Mouse (Mus musculus): ENCODE data around the gene Tbc1d1. TPM values are rescaled to one million over a fixed set of nuclear protein-coding genes. Genes with fewer than 3 reads are reported as not detected.

Tbc1d1 gene
- total and polyA plus RNA-seq, 3 experiments = 26.0 to 38.6 (median 31.9) TPM

DNA sequence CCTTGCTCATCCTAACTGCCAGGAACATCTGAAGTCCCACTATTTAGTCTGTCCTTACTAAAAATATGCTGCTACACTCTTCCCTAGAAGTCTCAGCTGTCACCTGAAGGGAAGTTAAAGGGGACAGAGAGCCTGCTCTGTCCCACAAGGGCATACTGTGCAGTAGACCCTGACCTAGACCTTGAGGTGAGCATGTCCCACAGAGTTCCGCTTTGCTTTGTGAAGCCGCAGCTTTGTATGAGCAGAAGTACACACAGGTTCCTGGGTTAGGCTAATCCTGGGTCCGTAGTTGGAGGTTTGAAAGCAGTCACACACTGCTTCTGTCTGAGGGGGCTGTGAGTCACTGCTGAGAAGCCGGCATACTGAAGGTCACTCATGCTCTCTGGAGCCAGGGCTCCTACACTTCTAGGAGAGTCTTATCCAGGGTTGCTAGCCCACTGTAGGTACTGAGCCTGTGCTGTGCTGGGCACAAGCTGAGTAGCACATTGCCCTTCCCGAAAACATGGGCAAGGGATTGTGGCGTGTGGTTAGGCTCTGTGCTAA is 190.3 kb downstream of the Tbc1d1 start:
- in situ Hi-C loops (cut with MboI; ENCODE audit: low pct_ligation_motif_present, low pct_unique_long_range_greater_than_20kb, low sequenced_read_pairs) (no loop called here), dilution Hi-C loops (cut with MboI; ENCODE audit: extremely low pct_ligation_motif_present, extremely low pct_unique_long_range_greater_than_20kb, low sequenced_read_pairs) (no loop called here)
- Histone ChIP-seq H3K9me3 (replicated peaks; ENCODE audit: low read length) (no peaks in the 10 kb centered on the region), H3K27ac (ENCODE audit: insufficient read depth, low read depth) (no peak overlapping the region), H3K27me3 (replicated peaks) (no peaks in the 10 kb centered on the region), H3K79me2 (replicated peaks; ENCODE audit: control insufficient read depth, extremely low read depth, insufficient read depth, poor library complexity, severe bottlenecking) (no peaks in the 10 kb centered on the region), H3K36me3 (replicated peaks in 1 of 2; ENCODE audit: control insufficient read depth in 1 of 2, insufficient read depth in 1 of 2, low read length in 1 of 2) (peaks cover 35 to 94% of the 10 kb centered on the region in 2 experiments), H3K4me2 (ENCODE audit: insufficient read depth, low read depth, poor library complexity, severe bottlenecking) (no peak overlapping the region), H3K9ac (ENCODE audit: insufficient read depth, low read depth) (no peak overlapping the region), H3K4me3 (replicated peaks in 1 of 3; ENCODE audit: low read depth in 2 of 3, low read length in 2 of 3, poor library complexity in 1 of 3) (no peak overlapping the region), H3K4me1 (ENCODE audit: control insufficient read depth in 1 of 2, insufficient read depth in 2 of 2) (peaks cover 0 to 24% of the 10 kb centered on the region in 2 experiments; a peak in 2 of 4 replicates)
- no peak for TF ChIP-seq MEF2A (IDR thresholded peaks at IDR 0.05; ENCODE audit: borderline replicate concordance, low read depth, low read length)
- TF ChIP-seq RAD21 (IDR thresholded peaks at IDR 0.05; ENCODE audit: low read depth, low read length) = no peak
- TF ChIP-seq HCFC1 (IDR thresholded peaks at IDR 0.05; ENCODE audit: low read depth, low read length) = no peak
- TF ChIP-seq IRF4 (IDR thresholded peaks at IDR 0.05; ENCODE audit: low read depth, low read length) = no peak
- no peak for TF ChIP-seq CTCF (conservative IDR thresholded peaks at IDR 0.05 in 1 of 2, IDR thresholded peaks at IDR 0.05 in 1 of 2; ENCODE audit: low read depth in 2 of 2, low read length in 2 of 2)
- no peak for TF ChIP-seq ZC3H11A (IDR thresholded peaks at IDR 0.05; ENCODE audit: low read depth, low read length)
- no peak for DNase-seq (ENCODE audit: extremely low read depth)

DNA sequence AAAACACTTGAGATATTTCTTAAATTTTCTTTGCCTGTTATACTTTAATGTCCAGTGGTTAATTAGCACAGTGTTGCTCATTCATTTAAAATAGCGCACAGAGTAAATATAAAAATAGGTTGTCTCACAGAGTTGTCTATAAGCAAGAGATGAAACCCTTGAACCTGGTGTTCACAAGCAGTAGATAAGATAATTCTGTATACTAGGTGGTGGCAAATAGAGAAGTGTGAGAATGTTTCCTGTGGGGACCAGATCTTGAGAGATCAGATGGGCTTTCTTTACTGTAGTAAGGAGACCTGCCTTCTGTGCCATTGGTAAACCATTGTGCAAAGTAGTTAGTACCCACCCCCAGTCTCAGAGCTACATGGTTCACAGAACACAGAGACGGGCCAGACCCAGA is 192.1 kb downstream of the Tbc1d1 start:
- dilution Hi-C loops (cut with MboI; ENCODE audit: extremely low pct_ligation_motif_present, extremely low pct_unique_long_range_greater_than_20kb, low sequenced_read_pairs) = no loop called here
- H3K27me3 ChIP-seq (replicated peaks) = no peaks in the 10 kb centered on the region
- DNase-seq (ENCODE audit: extremely low read depth) = no peak
- TF ChIP-seq ELF1 (IDR thresholded peaks at IDR 0.05; ENCODE audit: low read depth, low read length) = no peak
- TF ChIP-seq MXI1 (IDR thresholded peaks at IDR 0.05; ENCODE audit: low read depth, low read length) = no peak
- no peak for TF ChIP-seq MYC (IDR thresholded peaks at IDR 0.05; ENCODE audit: low read depth, low read length)
- TF ChIP-seq MAX (IDR thresholded peaks at IDR 0.05; ENCODE audit: low read length) = no peak
- TF ChIP-seq HCFC1 (IDR thresholded peaks at IDR 0.05; ENCODE audit: low read depth, low read length) = no peak
- no peak for TF ChIP-seq RAD21 (IDR thresholded peaks at IDR 0.05; ENCODE audit: low read depth, low read length)
- no peak for TF ChIP-seq USF2 (conservative IDR thresholded peaks at IDR 0.05; ENCODE audit: low read depth, low read length)
- no peak for TF ChIP-seq ZNF384 (IDR thresholded peaks at IDR 0.05; ENCODE audit: low read depth, low read length)
- TF ChIP-seq USF1 (IDR thresholded peaks at IDR 0.05; ENCODE audit: low read depth, low read length) = no peak
- no peak for TF ChIP-seq NELFE (IDR thresholded peaks at IDR 0.05; ENCODE audit: low read depth, low read length)
- TF ChIP-seq UBTF (IDR thresholded peaks at IDR 0.05; ENCODE audit: low read depth, low read length) = no peak
- TF ChIP-seq KAT2A (IDR thresholded peaks at IDR 0.05; ENCODE audit: insufficient replicate concordance, low read length) = no peak
- TF ChIP-seq NRF1 (IDR thresholded peaks at IDR 0.05; ENCODE audit: low read depth, low read length) = no peak
- no peak for TF ChIP-seq IRF4 (IDR thresholded peaks at IDR 0.05; ENCODE audit: low read depth, low read length)
- no peak for TF ChIP-seq RCOR1 (conservative IDR thresholded peaks at IDR 0.05; ENCODE audit: low read depth, low read length)
- TF ChIP-seq TCF12 (IDR thresholded peaks at IDR 0.05; ENCODE audit: low read depth, low read length) = no peak
- no peak for TF ChIP-seq ZC3H11A (IDR thresholded peaks at IDR 0.05; ENCODE audit: low read depth, low read length)
- in situ Hi-C loops (cut with MboI; ENCODE audit: low pct_ligation_motif_present, low pct_unique_long_range_greater_than_20kb, low sequenced_read_pairs) = no loop called here
- peaks cover 38 to 85% of the 10 kb centered on the region in 2 experiments for H3K36me3 ChIP-seq (replicated peaks in 1 of 2; ENCODE audit: control insufficient read depth in 1 of 2, insufficient read depth in 1 of 2, low read length in 1 of 2)
- no peaks in the 10 kb centered on the region for H3K9me3 ChIP-seq (replicated peaks; ENCODE audit: low read length)
- no peaks in the 10 kb centered on the region for H3K79me2 ChIP-seq (replicated peaks; ENCODE audit: control insufficient read depth, extremely low read depth, insufficient read depth, poor library complexity, severe bottlenecking)
- H3K9ac ChIP-seq (ENCODE audit: insufficient read depth, low read depth) = no peak overlapping the region
- no peak overlapping the region for H3K27ac ChIP-seq (ENCODE audit: insufficient read depth, low read depth)
- H3K4me1 ChIP-seq (ENCODE audit: control insufficient read depth in 1 of 2, insufficient read depth in 2 of 2) = peaks cover 0 to 24% of the 10 kb centered on the region in 2 experiments; a peak in 2 of 4 replicates
- H3K4me3 ChIP-seq (replicated peaks in 1 of 3; ENCODE audit: low read depth in 2 of 3, low read length in 2 of 3, poor library complexity in 1 of 3) = no peak overlapping the region
- H3K4me2 ChIP-seq (ENCODE audit: insufficient read depth, low read depth, poor library complexity, severe bottlenecking) = no peak overlapping the region
